Mouse (Mus musculus) CH12.LX (cell line): ENCODE results near the gene Commd8. TPM values are rescaled to one million over a fixed set of nuclear protein-coding genes. Genes with fewer than 3 reads are reported as not detected.

Source experiments
- DNase-seq: peaks from one replicate; pipeline ENCODE4 v3.0.0-alpha.2; 2013; ENCODE audit errors: extremely low read depth
- H3K27ac ChIP-seq: 2 replicates; pipeline ENCODE4 v1.5.1; 2012; ENCODE audit warnings: low read depth, mild to moderate bottlenecking, control low read depth, moderate library complexity; ENCODE audit not compliant: insufficient read depth
- H3K27me3 ChIP-seq: replicated peaks from 2 replicates; pipeline ENCODE3; 2012; ENCODE audit warnings: inconsistent platforms
- H3K36me3 ChIP-seq, 2 experiments: replicated peaks in 1 of 2; 2 replicates each; pipeline versions ENCODE3 to v1.6.1; 2012; ENCODE audit warnings: inconsistent platforms in 1 of 2, low read length in 1 of 2, mild to moderate bottlenecking in 1 of 2, mixed read lengths in 1 of 2, moderate library complexity in 1 of 2; ENCODE audit not compliant: control insufficient read depth in 1 of 2, insufficient read depth in 1 of 2
- H3K4me1 ChIP-seq, 2 experiments: 2 replicates each; pipeline ENCODE4 v1.6.1; 2012; ENCODE audit warnings: inconsistent platforms in 1 of 2, moderate library complexity in 1 of 2; ENCODE audit not compliant: insufficient read depth in 2 of 2, control insufficient read depth in 1 of 2
- H3K4me2 ChIP-seq: 2 replicates; pipeline ENCODE4 v1.6.1; 2012; ENCODE audit warnings: low read depth, mild to moderate bottlenecking, control low read depth; ENCODE audit not compliant: poor library complexity, insufficient read depth, severe bottlenecking
- H3K4me3 ChIP-seq, 3 experiments: fragments of 150-350 bp in 1 of 3; sonication (generic) in 1 of 3; replicated peaks in 1 of 3; 2 replicates each; pipeline versions ENCODE3 to v1.5.1; 2011 to 2012; ENCODE audit warnings: low read depth in 2 of 3, low read length in 2 of 3, mild to moderate bottlenecking in 2 of 3, moderate library complexity in 2 of 3, control low read depth in 1 of 3, improper control_type of control experiment in 1 of 3, inconsistent platforms in 1 of 3, mixed read lengths in 1 of 3; ENCODE audit not compliant: poor library complexity in 1 of 3
- H3K79me2 ChIP-seq: replicated peaks from 2 replicates; pipeline ENCODE4 v1.6.1; 2012; ENCODE audit warnings: mild to moderate bottlenecking, moderate library complexity; ENCODE audit not compliant: control insufficient read depth, poor library complexity, insufficient read depth, severe bottlenecking; ENCODE audit errors: extremely low read depth
- H3K9ac ChIP-seq: 2 replicates; pipeline ENCODE4 v1.6.1; 2012; ENCODE audit warnings: low read depth, mild to moderate bottlenecking, control low read depth, moderate library complexity; ENCODE audit not compliant: insufficient read depth
- H3K9me3 ChIP-seq: replicated peaks from 2 replicates; pipeline ENCODE3; 2012; ENCODE audit warnings: low read length, inconsistent platforms, mixed read lengths
- BHLHE40 ChIP-seq: IDR thresholded peaks from 2 replicates; pipeline ENCODE4 v1.6.1; 2011; ENCODE audit warnings: mild to moderate bottlenecking, low read depth, low read length, improper control_type of control experiment
- CTCF ChIP-seq, 2 experiments: IDR thresholded peaks in 1 of 2; conservative IDR thresholded peaks in 1 of 2; 2 replicates each; pipeline ENCODE4 v1.5.1; 2011 to 2012; ENCODE audit warnings: low read depth in 2 of 2, low read length in 2 of 2, improper control_type of control experiment in 1 of 2, inconsistent platforms in 1 of 2, mild to moderate bottlenecking in 1 of 2, moderate library complexity in 1 of 2
- ELF1 ChIP-seq: IDR thresholded peaks from 2 replicates; pipeline ENCODE4 v1.6.1; 2014; ENCODE audit warnings: low read depth, mild to moderate bottlenecking, inconsistent platforms, low read length, improper control_type of control experiment
- EP300 ChIP-seq: IDR thresholded peaks from 2 replicates; pipeline ENCODE4 v1.6.1; 2011; ENCODE audit warnings: low read length, improper control_type of control experiment
- HCFC1 ChIP-seq: IDR thresholded peaks from 2 replicates; pipeline ENCODE4 v1.6.1; 2012; ENCODE audit warnings: low read depth, mild to moderate bottlenecking, inconsistent platforms, low read length, improper control_type of control experiment
- IRF4 ChIP-seq: IDR thresholded peaks from 2 replicates; pipeline ENCODE4 v1.6.1; 2014; ENCODE audit warnings: low read depth, mild to moderate bottlenecking, inconsistent platforms, low read length, improper control_type of control experiment
- JUND ChIP-seq: conservative IDR thresholded peaks from 2 replicates; pipeline ENCODE4 v1.6.1; 2011; ENCODE audit warnings: low read depth, low read length, improper control_type of control experiment
- KAT2A ChIP-seq: IDR thresholded peaks from 2 replicates; pipeline ENCODE4 v1.6.1; 2012; ENCODE audit warnings: low read length, improper control_type of control experiment, inconsistent platforms; ENCODE audit not compliant: insufficient replicate concordance
- MAFK ChIP-seq: IDR thresholded peaks from 2 replicates; pipeline ENCODE4 v1.6.1; 2011; ENCODE audit warnings: low read length, improper control_type of control experiment; ENCODE audit not compliant: insufficient replicate concordance
- MAX ChIP-seq: IDR thresholded peaks from 2 replicates; pipeline ENCODE4 v1.6.1; 2011; ENCODE audit warnings: low read length, improper control_type of control experiment
- MAZ ChIP-seq: IDR thresholded peaks from 2 replicates; pipeline ENCODE4 v1.6.1; 2012; ENCODE audit warnings: low read depth, mild to moderate bottlenecking, inconsistent platforms, low read length, improper control_type of control experiment, moderate library complexity
- MEF2A ChIP-seq: IDR thresholded peaks from 2 replicates; pipeline ENCODE4 v1.6.1; 2014; ENCODE audit warnings: low read depth, mild to moderate bottlenecking, inconsistent platforms, low read length, improper control_type of control experiment, borderline replicate concordance
- MXI1 ChIP-seq: IDR thresholded peaks from 2 replicates; pipeline ENCODE4 v1.6.1; 2011; ENCODE audit warnings: mild to moderate bottlenecking, low read depth, low read length, improper control_type of control experiment
- MYC ChIP-seq: IDR thresholded peaks from 2 replicates; pipeline ENCODE4 v1.6.1; 2011; ENCODE audit warnings: low read depth, mild to moderate bottlenecking, improper control_type of control experiment, low read length
- NELFE ChIP-seq: IDR thresholded peaks from 2 replicates; pipeline ENCODE4 v1.6.1; 2011; ENCODE audit warnings: low read depth, low read length, improper control_type of control experiment
- NRF1 ChIP-seq: IDR thresholded peaks from 2 replicates; pipeline ENCODE4 v1.6.1; 2014; ENCODE audit warnings: low read depth, mild to moderate bottlenecking, inconsistent platforms, low read length, improper control_type of control experiment, moderate library complexity
- PAX5 ChIP-seq: IDR thresholded peaks from 2 replicates; pipeline ENCODE4 v1.6.1; 2012; ENCODE audit warnings: low read length, inconsistent platforms, mixed read lengths
- POLR2A ChIP-seq: IDR thresholded peaks from 2 replicates; pipeline ENCODE4 v1.6.1; 2011; ENCODE audit warnings: low read depth, mild to moderate bottlenecking, improper control_type of control experiment, low read length
- RCOR1 ChIP-seq: conservative IDR thresholded peaks from 2 replicates; pipeline ENCODE4 v1.6.1; 2012; ENCODE audit warnings: low read depth, mild to moderate bottlenecking, inconsistent platforms, low read length, improper control_type of control experiment
- SIN3A ChIP-seq: IDR thresholded peaks from 2 replicates; pipeline ENCODE4 v1.6.1; 2012; ENCODE audit warnings: low read length, improper control_type of control experiment, inconsistent platforms
- TBP ChIP-seq: conservative IDR thresholded peaks from 2 replicates; pipeline ENCODE4 v1.6.1; 2011; ENCODE audit warnings: low read depth, low read length, improper control_type of control experiment
- TCF12 ChIP-seq: IDR thresholded peaks from 2 replicates; pipeline ENCODE4 v1.6.1; 2014; ENCODE audit warnings: low read depth, mild to moderate bottlenecking, inconsistent platforms, low read length, improper control_type of control experiment
- UBTF ChIP-seq: IDR thresholded peaks from 2 replicates; pipeline ENCODE4 v1.6.1; 2012; ENCODE audit warnings: low read depth, mild to moderate bottlenecking, inconsistent platforms, low read length, improper control_type of control experiment, moderate library complexity
- USF1 ChIP-seq: IDR thresholded peaks from 2 replicates; pipeline ENCODE4 v1.6.1; 2014; ENCODE audit warnings: low read depth, mild to moderate bottlenecking, inconsistent platforms, low read length, improper control_type of control experiment
- USF2 ChIP-seq: conservative IDR thresholded peaks from 2 replicates; pipeline ENCODE4 v1.6.1; 2011; ENCODE audit warnings: low read depth, low read length, improper control_type of control experiment
- ZC3H11A ChIP-seq: IDR thresholded peaks from 2 replicates; pipeline ENCODE4 v1.6.1; 2012; ENCODE audit warnings: low read depth, mild to moderate bottlenecking, inconsistent platforms, low read length, improper control_type of control experiment
- ZMIZ1 ChIP-seq: IDR thresholded peaks from 2 replicates; pipeline ENCODE4 v1.6.1; 2012; ENCODE audit warnings: low read depth, mild to moderate bottlenecking, inconsistent platforms, low read length, improper control_type of control experiment
- dilution Hi-C: fragments of 300-500 bp; cut with MboI; formaldehyde crosslinking; loops from 2 replicates; pipeline ENCODE4 v1.14.3; 2020; ENCODE audit warnings: low sequenced_read_pairs; ENCODE audit not compliant: extremely low pct_unique_long_range_greater_than_20kb, extremely low pct_ligation_motif_present
- in situ Hi-C: fragments of 300-500 bp; cut with MboI; formaldehyde crosslinking; loops from 3 replicates; pipeline ENCODE4 v1.14.3; 2019; ENCODE audit warnings: low sequenced_read_pairs, low pct_ligation_motif_present, low pct_unique_long_range_greater_than_20kb, mixed read lengths
- polyA plus RNA-seq: library from polyadenylated mRNA; unstranded; fragments of >175 nt; gene quantifications from 2 replicates; pipeline ENCODE4 v1.2.1, GENCODE M21; 2012; ENCODE audit warnings: low read depth; ENCODE audit not compliant: insufficient read length
- total RNA-seq, 2 experiments: library from RNA; depleted of rRNA; stranded (reverse); fragments of 300-350 nt in 1 of 2; fragments of >200 nt in 1 of 2; gene quantifications; 2 replicates each; pipeline ENCODE4 v1.2.3; 2012 to 2014

Commd8 gene
- total RNA-seq (2012; rRNA removed) (38.5 and 51.2 TPM in 2 replicates), total RNA-seq (2014; rRNA removed) (106 and 134 TPM in 2 replicates), polyA plus RNA-seq (47.4 and 71.2 TPM in 2 replicates)

- H3K9me3 ChIP-seq: no peaks in the 10 kb centered on the region
- DNase-seq: peak; percentile 96
- peaks cover 8 to 52% of the 10 kb centered on the region in 2 experiments for H3K4me1 ChIP-seq
- no peak for TF ChIP-seq MYC
- no peak for TF ChIP-seq JUND
- no peak for TF ChIP-seq UBTF
- peak; percentile 98 for TF ChIP-seq USF2
- 0 out of 2 replicates have a peak, but pooled peaks have one; percentile 19 for TF ChIP-seq MXI1
- no peak for TF ChIP-seq RCOR1
- TF ChIP-seq TCF12: peak; percentile 68; the same call in 1 of the 2 replicates
- no peak for TF ChIP-seq IRF4
- TF ChIP-seq NRF1: peak; percentile 79
- peak; percentile 98 for TF ChIP-seq MAX
- peak; percentile 58 for TF ChIP-seq HCFC1
- peak; percentile 91 for TF ChIP-seq ELF1
- no peak for TF ChIP-seq MEF2A
- TF ChIP-seq EP300: no peak
- TF ChIP-seq USF1: peak; percentile 97
- TF ChIP-seq POLR2A: peak; percentile 98
- peak; percentile 77; the same call in 1 of the 2 replicates for TF ChIP-seq TBP
- no peak for TF ChIP-seq KAT2A
- TF ChIP-seq PAX5: no peak
- TF ChIP-seq MAFK: no peak
- peak; percentile 62 for TF ChIP-seq SIN3A
- peak; percentile 91 for TF ChIP-seq NELFE
- TF ChIP-seq MAZ: no peak
- no peak for TF ChIP-seq ZC3H11A
- no peak for TF ChIP-seq CTCF (conservative IDR thresholded peaks at IDR 0.05 in 1 of 2, IDR thresholded peaks at IDR 0.05 in 1 of 2; ENCODE audit: low read depth in 2 of 2, low read length in 2 of 2)
- peak; percentile 61; the same call in 1 of the 2 replicates for TF ChIP-seq ZMIZ1
- TF ChIP-seq BHLHE40: peak; percentile 96
- H3K4me3 ChIP-seq: peak within 1 kb of the TSS; percentile 77 to 92 (median 88)
- dilution Hi-C loops: no loop called here
- H3K27ac ChIP-seq: peak within 1 kb of the TSS; percentile 21; the same call in 1 of the 2 replicates
- H3K9ac ChIP-seq: peak within 1 kb of the TSS; percentile 90
- no peaks in the 10 kb centered on the region for H3K27me3 ChIP-seq
- H3K36me3 ChIP-seq: peaks cover 5 to 23% of the 10 kb centered on the region in 2 experiments
- in situ Hi-C loops: no loop called here
- H3K4me2 ChIP-seq: peak within 1 kb of the TSS; percentile 79
- H3K79me2 ChIP-seq: peaks cover 23% of the 10 kb centered on the region
Measured at GRCm38 (mm10) chr5:72167594-72168284, at the start of gene Commd8. TSS of gene Commd8 (minus strand) at chr5:72168189.
